Mouse (Mus musculus) liver, embryonic 12.5 days (tissue): Measurements from ENCODE around the gene Mrps5. TPM values are rescaled to one million over a fixed set of nuclear protein-coding genes. Genes with fewer than 3 reads are reported as not detected.

Experiments
- ATAC-seq: fragments of 200-750 bp; cut with Nextera tagmentation; 2 replicates; pipeline ENCODE4 v1.8.0; 2017; ENCODE audit warnings: moderate number of reproducible peaks, mild to moderate bottlenecking, moderate library complexity
- H3K27ac ChIP-seq: fragments of 300-500 bp; sonication (generic); 2 replicates; pipeline ENCODE4 v1.5.1; 2016; ENCODE audit warnings: mild to moderate bottlenecking
- H3K27me3 ChIP-seq: fragments of 300-500 bp; sonication (generic); replicated peaks from 2 replicates; pipeline ENCODE4 v1.6.1; 2016; ENCODE audit warnings: mild to moderate bottlenecking, moderate library complexity
- H3K36me3 ChIP-seq: fragments of 300-500 bp; sonication (generic); 2 replicates; pipeline ENCODE4 v1.6.1; 2016; ENCODE audit warnings: mild to moderate bottlenecking, moderate library complexity
- H3K4me1 ChIP-seq: fragments of 300-500 bp; sonication (generic); 2 replicates; pipeline ENCODE4 v1.6.1; 2016
- H3K4me2 ChIP-seq: fragments of 300-500 bp; sonication (generic); 2 replicates; pipeline ENCODE4 v1.6.1; 2016; ENCODE audit warnings: mild to moderate bottlenecking, moderate library complexity
- H3K4me3 ChIP-seq: fragments of 300-500 bp; sonication (generic); 2 replicates; pipeline ENCODE4 v1.5.1; 2016; ENCODE audit warnings: mild to moderate bottlenecking, moderate library complexity
- H3K9ac ChIP-seq: fragments of 300-500 bp; sonication (generic); 2 replicates; pipeline ENCODE4 v1.6.1; 2016; ENCODE audit warnings: mild to moderate bottlenecking, moderate library complexity
- H3K9me3 ChIP-seq: fragments of 300-500 bp; sonication (generic); replicated peaks from 2 replicates; pipeline ENCODE4 v1.6.1; 2016; ENCODE audit warnings: mild to moderate bottlenecking, moderate library complexity
- WGBS: fragments of 180-500 bp; shearing (Covaris S2); methylation state at CpG from one replicate; pipeline ENCODE4 v1.1.7; 2016; ENCODE audit not compliant: insufficient replicate concordance; 5-methylcytosine and 5-hydroxymethylcytosine counted together
- polyA plus RNA-seq: library from polyadenylated mRNA; unstranded; fragments of >200 nt; fragmentation: Nextera tagmentation; extraction: Ambion mirVana; gene quantifications from 2 replicates; pipeline ENCODE4 v1.2.1, GENCODE M21; 2016

The Mrps5 gene
- polyA plus RNA-seq, 1 experiment from 2014 or later, result 132 TPM

DNA sequence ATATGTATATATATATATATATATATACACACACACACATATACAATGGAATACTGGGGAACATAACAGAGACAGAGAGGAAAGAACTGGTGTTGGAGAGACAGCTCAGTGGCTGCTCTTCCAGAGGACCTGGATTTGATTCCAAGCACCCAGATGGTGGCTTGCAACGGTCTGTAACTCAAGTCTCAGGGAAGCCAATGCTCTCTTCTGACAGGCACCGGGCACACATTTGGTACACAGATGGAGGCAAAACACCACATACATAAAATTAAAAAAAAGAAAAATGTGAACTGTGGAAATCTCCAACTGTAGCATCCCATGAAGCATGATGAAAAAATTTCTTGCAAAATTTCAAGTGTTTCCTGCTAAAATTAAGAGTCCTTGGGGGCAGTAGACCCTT is 37.8 kb downstream of the Mrps5 start:
- H3K36me3 ChIP-seq, result no peaks in the 10 kb centered on the region
- H3K27me3 ChIP-seq, result peaks cover 14% of the 10 kb centered on the region; the same call in 1 of the 2 replicates
- H3K9me3 ChIP-seq, result no peaks in the 10 kb centered on the region
- H3K9ac ChIP-seq, result no peak overlapping the region
- H3K4me1 ChIP-seq, result no peaks in the 10 kb centered on the region
- 68% methylated on average over 2 of the region's 2 CpGs for WGBS
- no peak for ATAC-seq
- H3K4me3 ChIP-seq, result no peak overlapping the region
- no peak overlapping the region for H3K27ac ChIP-seq
- H3K4me2 ChIP-seq, result no peak overlapping the region

DNA sequence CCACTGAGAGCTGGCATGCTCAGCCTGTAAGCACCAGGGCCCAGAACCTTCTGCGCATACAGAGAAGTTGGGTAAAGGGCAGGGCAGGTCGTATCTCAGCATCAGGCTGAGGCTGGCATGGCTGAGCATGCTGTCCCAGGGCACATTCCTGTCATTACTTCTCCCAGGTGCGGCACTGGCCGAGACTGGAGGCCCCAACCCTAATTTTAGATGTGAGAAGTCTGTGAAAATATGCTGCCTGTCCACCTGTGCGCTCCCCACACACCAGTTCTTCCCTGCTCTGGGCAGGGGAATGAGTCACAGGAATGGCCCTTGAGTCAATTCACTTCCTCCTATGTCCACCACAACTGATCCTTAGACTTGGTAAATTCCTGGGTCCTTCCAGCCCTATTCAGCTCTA is 38.6 kb downstream of the Mrps5 start:
- Histone ChIP-seq H3K9me3 (no peaks in the 10 kb centered on the region), H3K4me1 (no peaks in the 10 kb centered on the region), H3K36me3 (no peaks in the 10 kb centered on the region), H3K27me3 (peaks cover 14% of the 10 kb centered on the region; the same call in 1 of the 2 replicates), H3K4me3 (no peak overlapping the region), H3K4me2 (no peak overlapping the region), H3K27ac (no peak overlapping the region), H3K9ac (no peak overlapping the region)
- no peak for ATAC-seq
- WGBS, result 62% methylated on average over 5 of the region's 5 CpGs

- H3K4me2 ChIP-seq, result no peak overlapping the region
- no peak overlapping the region for H3K4me3 ChIP-seq
- H3K36me3 ChIP-seq, result no peaks in the 10 kb centered on the region
- no peaks in the 10 kb centered on the region for H3K9me3 ChIP-seq
- H3K27me3 ChIP-seq, result peaks cover 11% of the 10 kb centered on the region; the same call in 1 of the 2 replicates
- no peak for ATAC-seq
- WGBS, result 62% methylated on average over 6 of the region's 6 CpGs
- H3K4me1 ChIP-seq, result no peaks in the 10 kb centered on the region
- no peak overlapping the region for H3K9ac ChIP-seq
- no peak overlapping the region for H3K27ac ChIP-seq
Observed at GRCm38 (mm10) chr2:127627354-127627753, 40.3 kb downstream of the Mrps5 start.

- Histone ChIP-seq H3K4me1 (no peaks in the 10 kb centered on the region), H3K9me3 (no peaks in the 10 kb centered on the region), H3K4me2 (no peak overlapping the region), H3K4me3 (no peak overlapping the region), H3K27me3 (peaks cover 13% of the 10 kb centered on the region; the same call in 1 of the 2 replicates), H3K27ac (no peak overlapping the region), H3K9ac (no peak overlapping the region), H3K36me3 (no peaks in the 10 kb centered on the region)
- ATAC-seq, result no peak
- 62% methylated on average over 6 of the region's 6 CpGs for WGBS
Observed at GRCm38 (mm10) chr2:127627990-127628570, 41.1 kb downstream of the Mrps5 start.

GRCm38 (mm10) chr2:127632601-127633000 is 45.6 kb downstream of the Mrps5 start:
- Histone ChIP-seq H3K27ac (no peak overlapping the region), H3K36me3 (no peaks in the 10 kb centered on the region), H3K4me3 (no peak overlapping the region), H3K4me2 (no peak overlapping the region), H3K9me3 (no peaks in the 10 kb centered on the region), H3K27me3 (peaks cover 20% of the 10 kb centered on the region; the same call in 1 of the 2 replicates), H3K4me1 (no peaks in the 10 kb centered on the region), H3K9ac (no peak overlapping the region)
- WGBS, result 59% methylated on average over 2 of the region's 2 CpGs
- ATAC-seq, result no peak

- ATAC-seq, result no peak
- H3K27ac ChIP-seq, result no peak overlapping the region
- no peaks in the 10 kb centered on the region for H3K9me3 ChIP-seq
- H3K36me3 ChIP-seq, result no peaks in the 10 kb centered on the region
- H3K4me3 ChIP-seq, result no peak overlapping the region
- H3K4me2 ChIP-seq, result no peak overlapping the region
- peaks cover 15% of the 10 kb centered on the region; the same call in 1 of the 2 replicates for H3K27me3 ChIP-seq
- WGBS, result 50% methylated on average over 6 of the region's 6 CpGs
- no peak overlapping the region for H3K9ac ChIP-seq
- H3K4me1 ChIP-seq, result no peaks in the 10 kb centered on the region
Observed at GRCm38 (mm10) chr2:127635581-127635980, 48.6 kb downstream of the Mrps5 start.

GRCm38 (mm10) chr2:127638973-127639372 is 52.0 kb downstream of the Mrps5 start:
- no peak overlapping the region for H3K4me2 ChIP-seq
- H3K9me3 ChIP-seq, result no peaks in the 10 kb centered on the region
- no peak overlapping the region for H3K27ac ChIP-seq
- H3K36me3 ChIP-seq, result no peaks in the 10 kb centered on the region
- no peak for ATAC-seq
- H3K27me3 ChIP-seq, result peaks cover 14% of the 10 kb centered on the region; the same call in 1 of the 2 replicates
- no peak overlapping the region for H3K9ac ChIP-seq
- H3K4me3 ChIP-seq, result no peak overlapping the region
- 67% methylated on average over 9 of the region's 9 CpGs for WGBS
- no peaks in the 10 kb centered on the region for H3K4me1 ChIP-seq

GRCm38 (mm10) chr2:127643728-127644704 is 57.0 kb downstream of the Mrps5 start:
- no peaks in the 10 kb centered on the region for H3K9me3 ChIP-seq
- no peak overlapping the region for H3K27ac ChIP-seq
- H3K4me2 ChIP-seq, result no peak overlapping the region
- no peak overlapping the region for H3K4me3 ChIP-seq
- H3K9ac ChIP-seq, result no peak overlapping the region
- no peak for ATAC-seq
- H3K27me3 ChIP-seq, result peaks cover 7% of the 10 kb centered on the region; the same call in 1 of the 2 replicates
- H3K36me3 ChIP-seq, result no peaks in the 10 kb centered on the region
- 56% methylated on average over 19 of the region's 19 CpGs for WGBS
- no peaks in the 10 kb centered on the region for H3K4me1 ChIP-seq

DNA sequence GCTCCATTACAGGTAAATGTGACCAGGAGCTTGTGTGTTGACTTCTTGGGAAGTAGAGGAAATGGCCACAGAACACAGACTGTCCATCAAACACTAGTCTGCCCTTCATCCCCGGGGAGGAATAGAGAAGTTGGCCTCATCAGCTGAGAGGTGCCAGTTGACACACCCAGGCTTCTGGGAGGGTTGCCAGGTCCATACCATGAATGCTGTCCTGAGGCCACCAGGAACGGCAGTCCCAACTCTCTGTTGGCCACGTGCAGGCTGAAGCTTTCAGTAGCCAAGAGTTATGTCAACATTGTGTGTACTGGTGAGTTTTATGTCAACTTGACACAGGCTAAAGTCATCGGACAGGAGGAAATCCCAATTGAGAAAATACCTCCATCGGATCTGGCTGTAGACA is 59.9 kb downstream of the Mrps5 start:
- no peaks in the 10 kb centered on the region for H3K36me3 ChIP-seq

DNA sequence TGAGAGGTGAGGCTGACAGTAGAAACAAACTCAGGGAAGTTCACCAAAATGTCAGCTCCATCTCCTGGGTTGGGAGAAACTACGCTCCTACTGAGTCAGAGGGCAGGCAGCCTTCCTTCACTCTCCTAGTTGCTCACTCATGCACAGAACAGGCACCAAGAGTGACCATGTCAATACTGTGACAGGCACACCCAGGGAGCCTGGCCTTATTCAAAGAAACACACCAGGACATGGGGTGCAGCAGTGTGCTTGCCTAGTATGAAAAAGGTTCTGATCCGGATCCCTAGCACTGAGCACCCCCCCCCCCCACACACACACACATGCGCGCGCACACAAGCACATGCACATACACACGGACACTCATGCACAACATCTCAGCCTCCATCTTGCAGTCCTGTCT is 61.1 kb downstream of the Mrps5 start:
- Histone ChIP-seq H3K9ac (no peak overlapping the region), H3K36me3 (no peaks in the 10 kb centered on the region), H3K4me2 (no peak overlapping the region), H3K27ac (no peak overlapping the region), H3K4me1 (no peaks in the 10 kb centered on the region), H3K27me3 (peaks cover 30% of the 10 kb centered on the region), H3K4me3 (no peak overlapping the region), H3K9me3 (no peaks in the 10 kb centered on the region)
- WGBS, result 74% methylated on average over 6 of the region's 6 CpGs
- ATAC-seq, result no peak

More for the DNA sequence above, 59.9 kb downstream of the Mrps5 start:
- Histone ChIP-seq H3K4me2 (no peak overlapping the region), H3K27ac (no peak overlapping the region), H3K9ac (no peak overlapping the region), H3K4me1 (no peaks in the 10 kb centered on the region), H3K9me3 (no peaks in the 10 kb centered on the region), H3K4me3 (no peak overlapping the region), H3K27me3 (peaks cover 24% of the 10 kb centered on the region)
- ATAC-seq, result no peak
- 49% methylated on average over 5 of the region's 5 CpGs for WGBS

DNA sequence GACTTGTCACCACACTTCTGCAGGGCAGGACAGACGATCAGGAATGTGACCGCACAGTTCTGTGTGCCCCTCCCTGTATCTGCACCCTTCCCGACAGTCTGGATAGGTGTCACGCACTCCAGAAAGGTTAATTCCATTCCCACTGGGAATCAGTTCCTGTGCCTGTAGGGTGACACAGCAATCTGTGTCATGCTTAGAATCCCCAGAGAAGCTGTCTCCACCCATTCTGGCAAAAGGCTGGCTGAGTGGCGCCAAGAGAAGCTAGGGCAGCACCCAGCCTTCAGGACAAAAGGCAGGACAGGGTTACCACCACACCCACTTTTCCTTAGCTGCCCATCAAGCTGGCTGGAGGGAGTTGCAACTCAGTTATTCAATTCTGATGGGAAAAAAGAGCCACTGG is 62.9 kb downstream of the Mrps5 start:
- peaks cover 48% of the 10 kb centered on the region for H3K27me3 ChIP-seq
- H3K27ac ChIP-seq, result no peak overlapping the region
- no peak overlapping the region for H3K4me2 ChIP-seq
- no peak overlapping the region for H3K4me3 ChIP-seq
- 69% methylated on average over 5 of the region's 5 CpGs for WGBS
- no peaks in the 10 kb centered on the region for H3K36me3 ChIP-seq
- no peaks in the 10 kb centered on the region for H3K9me3 ChIP-seq
- no peaks in the 10 kb centered on the region for H3K4me1 ChIP-seq
- ATAC-seq, result no peak
- H3K9ac ChIP-seq, result no peak overlapping the region

DNA sequence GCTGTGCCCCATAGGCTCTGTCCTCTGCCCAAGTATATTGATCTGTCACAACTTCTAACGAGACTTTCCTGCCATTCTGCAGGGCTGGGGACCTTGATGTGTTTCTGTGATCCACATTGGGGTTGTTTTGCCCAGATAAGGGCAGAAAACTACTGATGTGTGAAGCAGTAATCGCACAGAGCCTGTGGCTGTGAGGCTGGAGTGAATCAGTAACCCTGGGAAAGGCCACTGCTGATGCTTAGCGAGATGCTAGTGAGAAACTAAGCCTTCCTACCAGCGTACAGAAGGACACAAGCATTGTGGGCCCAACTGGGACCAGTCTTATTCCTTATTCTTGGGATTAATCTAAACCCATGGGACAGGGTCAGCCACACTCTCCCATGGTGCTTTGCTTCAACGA is 64.6 kb downstream of the Mrps5 start:
- no peak overlapping the region for H3K4me2 ChIP-seq
- H3K27ac ChIP-seq, result no peak overlapping the region
- 55% methylated on average over 5 of the region's 5 CpGs for WGBS
- ATAC-seq, result no peak
- no peaks in the 10 kb centered on the region for H3K9me3 ChIP-seq
- H3K9ac ChIP-seq, result no peak overlapping the region
- 0 out of 2 replicates have a peak, but pooled peaks cover 6% of the 10 kb centered on the region for H3K4me1 ChIP-seq
- no peaks in the 10 kb centered on the region for H3K36me3 ChIP-seq
- H3K4me3 ChIP-seq, result no peak overlapping the region
- peaks cover 64% of the 10 kb centered on the region for H3K27me3 ChIP-seq
